In the genomic region with DNA sequence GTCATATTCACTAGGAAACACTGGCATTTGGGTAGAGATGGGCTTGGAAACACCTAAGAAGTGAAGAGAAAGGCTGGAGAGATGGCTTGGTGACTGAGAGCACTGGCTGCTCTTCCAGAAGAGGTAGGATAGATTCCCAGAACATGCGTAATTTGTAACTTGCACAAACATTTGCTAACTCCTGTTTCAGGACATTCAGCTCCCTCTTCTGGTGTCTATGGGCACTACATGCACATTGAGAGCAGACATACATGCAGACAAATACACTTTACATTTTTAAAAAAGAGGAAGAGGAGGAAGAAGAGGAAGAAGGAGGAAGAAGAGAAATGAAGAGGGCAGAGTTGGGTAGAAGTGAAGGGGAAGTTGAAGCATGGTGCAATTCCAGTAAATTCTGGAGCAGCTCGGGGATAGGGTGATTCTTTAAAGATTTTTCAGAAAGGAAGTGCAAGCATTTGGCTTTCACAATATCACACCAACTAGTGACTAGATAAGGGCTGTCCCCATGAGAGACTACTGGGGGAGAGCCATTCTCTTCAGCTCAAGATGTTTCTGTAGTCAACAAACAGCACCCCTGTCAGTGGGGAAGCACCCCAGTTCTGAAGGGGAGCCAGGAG, we compare ENCODE assay signal across 2 mouse cellular contexts.
A peak's percentile ranks its signal among the peaks of the same experiment; 100 is the strongest.
TF ChIP-seq lines count a peak whose summit lies in the region.

No protein-coding gene starts in this region.

TF ChIP-seq in CH12.LX, 34 proteins besides CTCF, POLR2A, EP300 and RAD21 (continued from another document):
- TF ChIP-seq KAT2A (IDR thresholded peaks at IDR 0.05; ENCODE audit: insufficient replicate concordance, low read length) (no peak), BHLHE40 (IDR thresholded peaks at IDR 0.05; ENCODE audit: low read depth, low read length) (no peak), MAX (IDR thresholded peaks at IDR 0.05; ENCODE audit: low read length) (no peak), RCOR1 (conservative IDR thresholded peaks at IDR 0.05; ENCODE audit: low read depth, low read length) (no peak), ELF1 (IDR thresholded peaks at IDR 0.05; ENCODE audit: low read depth, low read length) (no peak), IRF4 (IDR thresholded peaks at IDR 0.05; ENCODE audit: low read depth, low read length) (no peak), ZC3H11A (IDR thresholded peaks at IDR 0.05; ENCODE audit: low read depth, low read length) (no peak), HCFC1 (IDR thresholded peaks at IDR 0.05; ENCODE audit: low read depth, low read length) (no peak), ETS1 (conservative IDR thresholded peaks at IDR 0.05; ENCODE audit: low read depth, low read length) (no peak), CHD2 (IDR thresholded peaks at IDR 0.05; ENCODE audit: low read length) (no peak), MAZ (IDR thresholded peaks at IDR 0.05; ENCODE audit: low read depth, low read length) (no peak)

TF ChIP-seq in MEL, 35 proteins besides CTCF, POLR2A, EP300 and RAD21 (continued from another document):
- TF ChIP-seq SMC3 (IDR thresholded peaks at IDR 0.05; ENCODE audit: low read depth, low read length) (peak; percentile 39), ZNF384 (IDR thresholded peaks at IDR 0.05; ENCODE audit: low read depth, low read length) (no peak), TCF12 (IDR thresholded peaks at IDR 0.05; ENCODE audit: low read depth, low read length) (no peak)
